Mouse (Mus musculus): Measurements from ENCODE around the gene Rasgrp2. TPM values are rescaled to one million over a fixed set of nuclear protein-coding genes. Genes with fewer than 3 reads are reported as not detected.

Rasgrp2 gene
- polyA plus RNA-seq, 1 experiment, result 53.1 TPM

DNA sequence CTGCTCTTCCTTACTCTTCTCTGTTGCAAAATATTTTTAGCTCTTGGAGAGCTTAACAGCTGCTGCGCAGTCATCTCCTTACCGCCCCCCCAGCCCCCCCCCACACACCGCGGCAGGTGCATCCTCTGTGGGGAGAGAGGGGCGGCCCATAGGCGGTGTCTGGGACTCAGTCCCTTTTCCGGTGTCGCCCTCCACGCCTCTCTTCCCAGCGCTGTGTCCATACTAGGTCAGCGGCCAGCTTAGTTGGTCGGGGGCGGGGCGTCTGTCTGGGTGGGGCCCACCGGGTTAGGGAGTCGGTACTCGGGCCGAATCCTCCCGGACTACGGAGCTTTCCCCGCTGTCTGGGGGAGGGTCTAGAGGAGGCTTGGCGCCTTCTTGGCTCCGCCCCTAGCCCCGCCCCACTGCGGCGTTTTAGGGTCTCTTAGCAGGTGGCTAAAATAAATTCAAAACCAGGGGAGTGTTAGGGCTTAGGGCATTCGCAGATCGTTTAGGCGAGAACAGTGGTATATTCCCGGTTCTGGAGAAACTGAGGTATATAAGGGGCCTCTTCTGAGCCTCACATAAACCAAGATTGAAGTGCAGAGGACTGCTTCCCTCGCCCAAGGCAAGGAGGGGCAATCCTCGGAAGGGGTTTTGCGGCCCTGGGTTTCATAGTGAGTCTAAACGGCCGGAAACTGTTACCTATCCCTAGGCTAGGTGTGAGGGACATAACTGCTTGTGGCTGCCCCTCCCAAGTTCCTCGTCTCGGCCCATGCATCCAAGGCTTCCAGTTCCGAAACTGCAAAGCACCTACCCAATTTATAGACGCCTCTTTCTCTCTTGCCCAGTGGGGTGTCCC, 474 bp upstream of the Rasgrp2 start:
- TF ChIP-seq CTCF (IDR thresholded peaks at IDR 0.05; ENCODE audit: borderline replicate concordance, extremely low read depth, insufficient read depth, insufficient read length) (no peak), POLR2A (IDR thresholded peaks at IDR 0.05; ENCODE audit: borderline replicate concordance, extremely low read depth, insufficient read depth, insufficient read length, poor library complexity, severe bottlenecking) (no peak)
- peak; percentile 73 for DNase-seq (ENCODE audit: low read depth)

DNA sequence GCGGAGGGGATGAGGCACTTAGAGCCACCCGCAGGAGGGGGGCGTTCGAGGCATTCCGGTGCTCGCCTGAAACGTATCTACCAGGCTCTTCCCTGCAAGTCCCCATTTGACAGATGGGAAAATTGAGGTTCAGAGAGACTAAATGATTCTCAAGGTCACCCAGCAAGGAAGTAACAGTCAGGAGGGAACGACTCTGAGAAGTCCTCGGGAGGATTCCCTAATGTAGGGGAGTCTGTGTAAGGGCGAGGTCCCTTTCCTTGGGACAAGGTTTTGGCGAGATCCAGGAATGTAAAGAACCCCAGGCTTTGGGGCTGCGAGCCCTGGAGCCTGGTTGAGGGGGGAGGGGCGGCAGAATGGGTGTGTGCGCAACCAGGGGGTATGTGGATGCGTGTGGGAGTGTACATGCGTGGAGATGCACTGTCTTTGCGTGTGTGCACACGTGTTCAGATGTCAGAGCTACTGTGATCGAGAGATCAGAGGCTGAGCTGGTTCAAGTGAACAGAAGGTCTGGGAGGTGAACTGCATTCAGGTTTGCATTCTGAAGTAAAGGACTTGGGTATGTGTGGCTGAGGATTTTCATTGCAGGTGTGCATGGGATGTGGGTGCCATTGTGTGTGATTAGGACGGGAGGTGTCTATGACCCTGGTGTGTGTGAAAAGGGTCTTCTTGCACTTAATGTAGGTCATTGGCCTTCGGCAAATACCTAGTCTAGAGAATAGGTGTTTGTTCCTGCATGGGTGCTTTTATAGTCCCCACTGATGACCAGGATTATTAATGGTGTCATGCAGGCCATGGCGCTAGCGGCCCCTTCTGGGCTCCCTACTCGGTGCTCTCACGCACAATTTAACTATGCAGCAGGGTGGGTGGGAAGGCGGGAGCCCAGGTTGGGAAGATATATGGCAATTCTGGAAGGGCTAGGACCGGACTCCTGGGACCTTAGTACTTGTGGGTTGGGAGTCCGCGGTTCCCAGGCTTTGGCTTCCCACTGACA, 1.3 kb downstream of the Rasgrp2 start:
- TF ChIP-seq POLR2A (IDR thresholded peaks at IDR 0.05; ENCODE audit: borderline replicate concordance, extremely low read depth, insufficient read depth, insufficient read length, poor library complexity, severe bottlenecking) (no peak), CTCF (IDR thresholded peaks at IDR 0.05; ENCODE audit: borderline replicate concordance, extremely low read depth, insufficient read depth, insufficient read length) (no peak)
- DNase-seq (ENCODE audit: low read depth), result peak; percentile 40

DNA sequence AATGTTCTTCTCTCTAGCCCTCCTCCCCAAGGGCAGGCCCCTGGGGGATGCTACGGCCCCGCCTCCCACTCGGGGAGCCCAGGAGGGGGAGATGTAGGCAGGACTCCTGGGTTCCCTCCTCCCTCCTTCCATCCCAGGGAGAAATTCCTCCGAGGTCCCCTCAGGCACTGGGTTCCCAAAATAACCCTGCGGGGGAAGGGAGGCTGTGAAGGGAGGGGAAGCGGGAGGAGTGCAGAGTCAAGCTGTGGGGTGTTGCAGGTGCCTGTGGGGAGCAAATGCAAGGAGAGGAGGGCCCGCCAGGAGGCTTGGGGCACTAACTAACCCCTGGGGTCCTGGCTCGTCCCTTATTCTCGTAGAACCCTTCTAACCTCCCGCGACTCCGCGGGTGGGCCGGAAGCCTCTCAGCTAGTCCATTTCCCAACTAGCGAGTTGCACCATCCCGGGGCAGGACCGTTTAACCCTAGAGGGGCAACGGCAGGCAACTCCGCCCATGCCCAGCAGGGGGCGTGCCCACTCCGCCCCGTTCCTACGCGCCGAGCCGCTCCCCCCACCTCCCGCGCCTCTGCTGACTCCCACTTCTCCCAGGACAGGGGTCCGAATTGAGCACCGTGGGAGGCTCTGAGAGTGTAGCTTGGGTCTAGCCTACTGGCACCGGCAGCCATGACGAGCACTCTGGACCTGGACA, 2.1 kb downstream of the Rasgrp2 start:
- TF ChIP-seq CTCF (IDR thresholded peaks at IDR 0.05; ENCODE audit: borderline replicate concordance, extremely low read depth, insufficient read depth, insufficient read length) (peak; percentile 83), POLR2A (IDR thresholded peaks at IDR 0.05; ENCODE audit: borderline replicate concordance, extremely low read depth, insufficient read depth, insufficient read length, poor library complexity, severe bottlenecking) (no peak)
- DNase-seq (ENCODE audit: low read depth), result peak; percentile 46

DNA sequence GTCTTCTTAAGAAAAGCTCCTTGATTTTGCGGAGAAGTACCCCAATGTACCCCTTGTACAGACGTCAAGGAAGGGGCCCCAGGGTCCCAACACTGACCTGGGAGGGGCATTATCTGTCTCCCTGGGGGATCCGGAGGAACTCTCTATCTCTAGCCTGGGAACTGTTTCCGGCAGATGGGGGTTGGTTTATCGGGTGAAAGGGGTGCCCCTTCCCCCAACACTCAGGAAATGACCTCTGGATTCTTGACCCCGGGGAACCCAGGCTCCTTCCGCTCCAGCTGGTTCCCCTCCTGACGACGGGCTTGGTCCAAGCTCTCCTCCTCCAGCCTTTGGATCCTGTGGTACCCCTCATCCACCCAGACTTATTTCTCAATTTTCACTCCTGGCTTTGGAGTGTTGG, 2.8 kb downstream of the Rasgrp2 start:
- no peak for DNase-seq (ENCODE audit: low read depth)
- TF ChIP-seq CTCF (IDR thresholded peaks at IDR 0.05; ENCODE audit: borderline replicate concordance, extremely low read depth, insufficient read depth, insufficient read length) (no peak), POLR2A (IDR thresholded peaks at IDR 0.05; ENCODE audit: borderline replicate concordance, extremely low read depth, insufficient read depth, insufficient read length, poor library complexity, severe bottlenecking) (no peak)

DNA sequence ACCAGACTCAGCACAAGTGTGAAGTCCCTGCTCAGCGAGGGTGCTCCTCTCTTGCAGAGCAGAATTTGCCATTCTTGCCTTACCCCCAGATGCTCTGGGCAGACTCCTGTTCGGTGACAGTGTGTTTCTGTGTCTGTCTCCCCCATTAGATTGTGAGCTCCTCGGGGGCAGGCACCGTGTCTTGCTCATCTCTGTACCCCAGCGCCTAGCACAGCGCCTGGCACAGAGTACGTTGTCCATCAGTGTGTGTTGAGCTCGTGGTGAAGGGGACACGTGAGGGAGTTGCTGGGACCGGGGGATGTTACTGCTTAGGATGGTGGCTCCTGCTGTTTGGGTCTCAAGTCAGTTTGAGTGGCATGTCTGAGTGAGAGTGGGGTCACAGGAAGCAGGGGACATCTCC, 4.7 kb downstream of the Rasgrp2 start:
- DNase-seq (ENCODE audit: low read depth), result no peak
- TF ChIP-seq CTCF (IDR thresholded peaks at IDR 0.05; ENCODE audit: borderline replicate concordance, extremely low read depth, insufficient read depth, insufficient read length) (no peak), POLR2A (IDR thresholded peaks at IDR 0.05; ENCODE audit: borderline replicate concordance, extremely low read depth, insufficient read depth, insufficient read length, poor library complexity, severe bottlenecking) (no peak)

DNA sequence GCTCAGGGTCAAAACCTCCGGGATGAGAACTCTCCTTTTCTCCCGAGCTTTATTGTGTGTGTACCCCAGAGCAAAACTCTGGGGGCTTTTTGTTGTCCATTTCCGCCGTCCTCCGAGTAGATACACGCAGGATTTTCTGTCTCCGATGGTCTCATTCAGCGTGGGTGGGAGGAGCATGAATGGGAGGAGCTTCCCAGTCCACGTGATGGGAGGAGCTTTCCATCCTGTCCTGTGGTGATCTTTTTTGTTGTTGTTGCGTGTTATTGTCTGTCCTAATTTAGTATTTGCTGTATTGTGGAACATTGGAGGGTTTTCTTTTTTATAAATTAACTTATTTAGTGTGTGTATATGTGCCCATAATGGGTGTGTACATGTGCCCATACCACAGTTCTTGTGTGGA, 6.3 kb downstream of the Rasgrp2 start:
- no peak for TF ChIP-seq CTCF (IDR thresholded peaks at IDR 0.05; ENCODE audit: borderline replicate concordance, extremely low read depth, insufficient read depth, insufficient read length)
- TF ChIP-seq POLR2A (IDR thresholded peaks at IDR 0.05; ENCODE audit: borderline replicate concordance, extremely low read depth, insufficient read depth, insufficient read length, poor library complexity, severe bottlenecking), result no peak
- DNase-seq (ENCODE audit: low read depth), result no peak

DNA sequence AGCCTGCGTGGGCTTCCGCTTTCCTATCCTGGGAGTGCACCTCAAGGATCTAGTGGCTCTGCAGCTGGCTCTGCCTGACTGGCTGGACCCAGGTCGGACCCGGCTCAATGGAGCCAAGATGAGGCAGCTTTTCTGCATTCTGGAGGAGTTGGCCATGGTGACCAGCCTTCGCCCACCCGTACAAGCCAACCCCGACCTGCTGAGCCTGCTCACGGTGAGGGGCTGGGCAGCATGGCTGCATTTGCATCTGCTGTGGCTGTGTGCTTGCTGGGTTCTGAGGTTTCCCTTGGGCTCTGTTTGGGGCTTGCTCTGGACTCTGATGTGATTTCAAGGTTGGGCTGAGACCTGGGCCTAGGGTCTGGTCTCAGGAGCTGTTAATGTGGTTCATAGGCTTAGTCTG, 8.0 kb downstream of the Rasgrp2 start:
- DNase-seq (ENCODE audit: low read depth), result no peak
- TF ChIP-seq CTCF (IDR thresholded peaks at IDR 0.05; ENCODE audit: borderline replicate concordance, extremely low read depth, insufficient read depth, insufficient read length), result no peak

DNA sequence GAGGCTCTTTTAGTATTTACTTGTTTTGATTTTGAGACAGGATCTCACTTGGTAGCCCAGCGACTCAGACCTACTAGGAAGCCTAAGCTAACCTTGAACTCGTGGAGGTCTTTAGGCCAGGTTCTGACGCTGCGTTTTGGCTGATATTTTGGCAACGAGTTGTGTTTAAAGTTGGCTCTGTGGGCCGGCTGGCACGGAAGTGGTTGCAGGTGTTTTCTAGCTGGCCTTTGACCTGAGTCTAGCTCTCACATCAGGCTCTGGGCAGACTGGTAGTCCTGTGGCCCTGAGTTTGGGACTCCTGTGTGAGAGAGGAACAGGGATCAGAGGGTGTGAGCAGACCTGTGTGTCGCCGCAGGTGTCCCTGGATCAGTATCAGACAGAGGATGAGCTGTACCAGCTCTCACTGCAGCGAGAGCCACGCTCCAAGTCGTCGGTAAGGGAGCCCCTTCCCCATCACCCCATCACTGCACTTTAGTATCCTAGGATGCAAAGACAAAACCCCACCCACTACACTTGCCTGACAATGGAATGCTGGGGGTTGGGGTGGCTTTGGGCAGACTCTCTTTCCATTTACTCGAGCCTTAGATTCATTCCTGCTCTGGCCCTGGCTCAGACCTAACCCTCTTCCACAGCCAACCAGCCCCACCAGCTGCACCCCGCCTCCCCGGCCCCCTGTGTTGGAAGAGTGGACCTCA, 8.8 kb downstream of the Rasgrp2 start:
- TF ChIP-seq POLR2A (IDR thresholded peaks at IDR 0.05; ENCODE audit: borderline replicate concordance, extremely low read depth, insufficient read depth, insufficient read length, poor library complexity, severe bottlenecking) (no peak), CTCF (IDR thresholded peaks at IDR 0.05; ENCODE audit: borderline replicate concordance, extremely low read depth, insufficient read depth, insufficient read length) (no peak)
- DNase-seq (ENCODE audit: low read depth), result no peak

DNA sequence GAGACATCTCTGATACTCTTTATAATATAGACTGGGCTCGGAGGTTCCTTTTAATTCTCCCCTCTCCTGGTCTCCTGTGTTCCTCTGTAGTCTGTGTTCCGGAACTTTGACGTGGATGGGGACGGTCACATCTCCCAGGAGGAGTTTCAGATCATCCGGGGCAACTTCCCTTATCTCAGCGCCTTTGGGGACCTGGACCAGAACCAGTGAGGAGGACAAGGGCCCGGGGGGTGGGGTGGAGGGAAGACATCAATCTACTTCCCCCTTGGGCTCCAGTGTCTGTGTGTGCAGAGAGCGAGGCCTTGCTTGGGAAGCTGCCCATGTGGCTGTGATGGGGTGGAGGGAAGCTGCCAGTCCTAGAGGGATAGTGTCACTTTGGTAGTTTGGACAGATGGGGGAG, 9.6 kb downstream of the Rasgrp2 start:
- no peak for TF ChIP-seq POLR2A (IDR thresholded peaks at IDR 0.05; ENCODE audit: borderline replicate concordance, extremely low read depth, insufficient read depth, insufficient read length, poor library complexity, severe bottlenecking)
- TF ChIP-seq CTCF (IDR thresholded peaks at IDR 0.05; ENCODE audit: borderline replicate concordance, extremely low read depth, insufficient read depth, insufficient read length), result no peak
- no peak for DNase-seq (ENCODE audit: low read depth)

DNA sequence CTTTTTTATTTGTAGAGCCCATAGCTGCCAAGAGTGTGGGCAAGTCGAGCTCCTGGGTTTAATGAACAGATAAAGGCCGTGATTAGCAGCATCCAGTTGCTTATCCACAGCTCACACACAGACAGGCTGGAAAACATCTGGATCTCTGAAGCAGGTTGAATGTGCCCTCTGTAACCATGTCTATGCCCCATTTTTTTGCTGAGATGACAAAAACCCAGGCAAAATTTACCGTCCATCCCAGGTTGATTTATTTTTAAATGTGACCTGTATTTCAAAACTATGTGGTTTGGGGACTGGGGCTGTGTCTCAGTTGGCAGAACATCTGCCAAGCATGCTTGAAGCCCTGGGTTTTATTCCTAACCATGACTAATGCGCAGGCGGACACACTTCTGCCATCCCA, 10.0 kb downstream of the Rasgrp2 start:
- no peak for TF ChIP-seq CTCF (IDR thresholded peaks at IDR 0.05; ENCODE audit: borderline replicate concordance, extremely low read depth, insufficient read depth, insufficient read length)
- TF ChIP-seq POLR2A (IDR thresholded peaks at IDR 0.05; ENCODE audit: borderline replicate concordance, extremely low read depth, insufficient read depth, insufficient read length, poor library complexity, severe bottlenecking), result no peak
- DNase-seq (ENCODE audit: low read depth), result no peak

Data from brain, embryonic 14.5 days (tissue).